Mouse (Mus musculus) liver, adult (tissue): ENCODE measurements around the gene Slc25a4.

ENCODE experiments used
- GATA4 ChIP-seq: IDR thresholded peaks from 2 replicates; pipeline ENCODE4 v1.6.1; 2014; ENCODE audit warnings: mild to moderate bottlenecking, low read length; ENCODE audit not compliant: insufficient replicate concordance

Gene Slc25a4

GRCm38 (mm10) chr8:46213971-46214480 is 2.9 kb upstream of the Slc25a4 start:
- TF ChIP-seq GATA4, result no peak

DNA sequence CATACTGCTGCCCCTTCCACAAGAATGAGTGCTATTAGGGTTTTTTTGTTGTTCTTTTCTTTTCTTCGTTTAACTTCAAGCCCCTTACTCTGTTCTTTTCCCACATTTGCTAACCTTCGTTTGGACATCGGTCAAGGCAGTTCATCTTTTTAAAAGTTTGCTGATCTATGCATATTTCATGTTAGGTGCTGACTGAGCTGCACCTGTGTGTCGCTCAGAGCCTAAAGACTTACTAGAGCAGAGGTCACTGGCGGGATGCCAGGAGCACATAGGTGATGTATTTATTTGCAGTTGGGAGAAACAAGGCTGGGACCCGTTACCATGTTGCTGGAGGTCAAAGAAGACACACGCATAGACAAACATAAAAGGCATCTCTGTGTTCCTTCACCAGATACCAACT is 1.1 kb upstream of the Slc25a4 start:
- no peak for TF ChIP-seq GATA4

GRCm38 (mm10) chr8:46211611-46212071 is 557 bp upstream of the Slc25a4 start:
- no peak for TF ChIP-seq GATA4

DNA sequence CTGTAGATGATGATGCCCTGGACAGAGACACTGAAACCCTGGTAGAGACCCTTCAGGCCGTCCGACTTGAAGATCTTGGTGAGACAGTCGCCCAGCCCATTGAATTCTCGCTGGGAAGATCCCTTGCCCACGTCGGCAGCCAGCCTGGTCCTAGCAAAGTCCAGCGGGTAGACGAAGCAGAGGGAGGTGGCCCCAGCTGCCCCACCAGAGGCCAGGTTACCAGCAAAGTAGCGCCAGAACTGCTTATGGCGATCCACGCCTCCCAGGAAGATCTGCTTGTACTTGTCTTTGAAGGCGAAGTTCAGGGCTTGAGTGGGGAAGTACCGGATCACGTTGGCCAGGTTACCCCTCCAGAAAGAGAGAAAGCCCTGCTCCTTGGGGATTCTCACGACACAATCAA is 2.0 kb downstream of the Slc25a4 start:
- TF ChIP-seq GATA4, result no peak

DNA sequence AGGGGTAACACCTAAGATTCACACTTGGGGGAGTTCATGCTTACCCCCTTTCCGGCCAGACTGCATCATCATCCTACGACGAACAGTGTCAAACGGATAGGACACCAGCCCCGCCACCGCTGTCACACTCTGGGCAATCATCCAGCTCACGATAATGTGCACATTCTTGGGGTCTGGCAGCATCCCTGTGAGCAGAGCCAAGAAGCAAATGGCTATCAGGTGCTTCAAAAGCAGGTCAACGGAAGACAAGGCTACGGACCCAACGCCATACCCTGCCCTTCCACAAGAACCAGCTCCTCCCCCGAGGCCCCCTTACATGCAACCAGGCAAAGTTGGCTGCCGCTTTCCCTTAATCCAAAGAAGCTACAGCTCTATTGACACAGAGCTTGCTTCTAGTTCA is 2.7 kb downstream of the Slc25a4 start:
- no peak for TF ChIP-seq GATA4

DNA sequence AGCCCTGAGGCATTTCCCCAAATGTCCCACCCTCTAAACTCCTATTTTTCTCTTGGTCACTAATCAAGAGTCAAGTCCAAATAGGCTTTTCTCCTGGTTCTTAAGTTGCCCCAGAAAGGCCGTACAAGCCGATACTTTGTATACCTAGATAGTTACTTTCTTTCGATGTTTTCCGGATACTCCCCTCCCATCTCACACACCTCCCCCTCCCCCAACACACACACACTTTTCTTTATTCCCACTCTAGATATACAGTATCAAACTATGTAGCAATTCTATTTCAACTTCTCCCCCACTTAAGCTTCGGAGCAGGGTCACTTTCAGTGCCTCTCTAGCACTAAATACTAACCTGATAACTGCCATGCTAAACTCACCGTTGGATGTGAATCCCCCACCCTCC is 5.0 kb downstream of the Slc25a4 start:
- TF ChIP-seq GATA4, result no peak

- TF ChIP-seq GATA4, result no peak
Observed at GRCm38 (mm10) chr8:46204974-46205640, 6.0 kb downstream of the Slc25a4 start.

DNA sequence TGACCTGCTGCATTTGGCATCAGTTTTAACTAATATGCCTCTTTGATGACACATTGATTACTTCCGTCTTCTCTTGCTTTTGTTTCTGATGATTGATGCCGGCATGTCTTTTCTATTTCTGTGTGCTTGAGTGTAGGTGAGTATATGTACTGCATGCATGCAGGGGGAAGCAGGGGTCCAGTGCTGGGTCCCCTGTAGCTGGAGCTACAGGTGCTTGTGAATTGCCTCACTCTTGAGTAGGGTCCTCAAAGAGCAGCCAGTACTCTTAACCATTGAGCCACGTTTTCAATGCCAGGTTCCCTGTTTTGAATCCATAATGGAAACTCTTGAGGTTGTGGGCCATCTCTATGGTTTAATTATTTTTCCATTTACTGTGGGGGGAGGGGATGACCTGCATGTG is 6.8 kb downstream of the Slc25a4 start:
- no peak for TF ChIP-seq GATA4

- no peak for TF ChIP-seq GATA4
Observed at GRCm38 (mm10) chr8:46202350-46202749, 8.7 kb downstream of the Slc25a4 start.

DNA sequence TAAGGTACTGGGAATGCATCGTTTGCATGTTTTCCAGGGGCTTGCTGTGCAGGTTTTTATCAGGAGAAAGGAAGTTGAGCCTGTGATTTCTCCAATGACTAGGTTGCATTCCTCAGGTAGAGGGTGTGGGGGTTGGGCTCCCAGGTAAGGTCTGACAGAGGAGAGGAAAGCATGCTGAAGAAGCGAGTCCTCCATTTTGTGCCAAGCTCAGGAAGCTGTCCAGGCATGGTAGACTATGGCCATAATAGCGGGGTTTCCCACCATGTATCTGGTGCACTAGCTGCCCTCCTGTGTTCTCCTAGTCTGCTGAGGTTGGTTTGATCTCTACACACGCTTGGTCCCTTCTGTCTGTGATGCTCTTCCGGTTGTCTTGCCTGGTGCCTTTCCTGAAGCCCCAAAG is 13.4 kb downstream of the Slc25a4 start:
- no peak for TF ChIP-seq GATA4

GRCm38 (mm10) chr8:46196877-46197276 is 14.2 kb downstream of the Slc25a4 start:
- no peak for TF ChIP-seq GATA4

GRCm38 (mm10) chr8:46193100-46193499 is 18.0 kb downstream of the Slc25a4 start:
- TF ChIP-seq GATA4, result no peak

DNA sequence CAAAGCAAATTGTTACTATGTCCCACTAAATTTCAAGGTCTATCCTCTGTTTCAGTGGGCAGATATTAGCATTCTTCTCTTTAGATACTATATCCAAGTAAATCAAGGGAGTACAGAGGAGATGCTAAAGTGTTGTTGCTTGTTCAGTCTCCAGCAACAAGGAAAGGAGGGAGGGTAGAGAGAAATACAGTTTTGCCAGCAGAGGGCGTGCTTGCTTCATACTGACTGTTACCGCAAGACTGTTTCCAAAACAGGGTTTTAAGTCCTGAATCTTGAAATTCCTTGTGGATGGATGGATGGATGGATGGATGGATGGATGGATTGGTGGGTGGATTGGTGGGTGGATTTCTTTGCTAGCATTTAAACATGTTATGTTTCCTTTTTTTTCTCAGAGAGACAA is 25.7 kb downstream of the Slc25a4 start:
- TF ChIP-seq GATA4, result no peak

GRCm38 (mm10) chr8:46180136-46180535 is 30.9 kb downstream of the Slc25a4 start:
- no peak for TF ChIP-seq GATA4

DNA sequence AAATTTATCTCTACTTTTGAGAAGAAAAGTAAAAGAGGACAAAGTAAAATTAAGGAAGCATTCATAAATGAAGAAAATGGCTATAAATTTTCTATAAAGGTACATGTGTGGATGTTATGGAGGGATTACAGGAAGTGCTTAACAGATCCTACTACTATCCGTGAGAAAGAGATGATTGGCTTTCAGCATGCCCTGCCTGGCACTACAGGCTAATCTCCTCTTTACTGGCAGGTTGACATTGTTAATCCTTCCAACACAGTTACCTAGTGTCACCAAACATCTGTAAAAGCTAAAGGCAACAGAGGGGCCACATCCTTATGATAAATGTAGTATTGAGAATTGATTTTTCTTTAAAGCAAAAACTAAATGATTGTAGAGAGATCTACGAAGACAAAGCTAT is 37.4 kb downstream of the Slc25a4 start:
- no peak for TF ChIP-seq GATA4

GRCm38 (mm10) chr8:46163870-46164190 is 47.3 kb downstream of the Slc25a4 start:
- TF ChIP-seq GATA4, result no peak
